In genomic region chr7:88276914-88277765, GRCm38 (mm10) we compare ENCODE assay signal across 8 mouse cellular contexts. TPM values are rescaled to one million over a fixed set of nuclear protein-coding genes. Genes with fewer than 3 reads are reported as not detected.
A peak's percentile ranks its signal among the peaks of the same experiment; 100 is the strongest.
DNase-seq lines count a peak whose midpoint lies in the region; ATAC-seq and TF ChIP-seq lines count a peak whose summit lies in the region.

No protein-coding gene starts in this region.

- 32% methylated on average over 7 of the region's 7 CpGs for WGBS in forebrain, embryonic 15.5 days
- WGBS in intestine, postnatal 0 days, result 34% methylated on average over 7 of the region's 7 CpGs
- 27% methylated on average over 7 of the region's 7 CpGs for WGBS in midbrain, embryonic 11.5 days
- 4% methylated on average over 7 of the region's 7 CpGs for WGBS in thymus, adult 2 months

- peak overlapping the region; percentile 47 for H3K4me3 ChIP-seq in forebrain, embryonic 15.5 days
- H3K4me3 ChIP-seq in intestine, postnatal 0 days (ENCODE audit: low read depth, low read length), result peak overlapping the region; percentile 57
- H3K4me3 ChIP-seq in midbrain, embryonic 11.5 days (ENCODE audit: low read depth, low read length), result peak overlapping the region; percentile 40
- 0 out of 2 replicates have a peak overlapping the region, but pooled peaks have one; percentile 74 for H3K4me3 ChIP-seq in thymus, adult 2 months (ENCODE audit: control insufficient read depth, insufficient read depth, low read length)

- peaks cover 8% of the 10 kb centered on the region for H3K4me1 ChIP-seq in forebrain, embryonic 15.5 days
- peaks cover 5% of the 10 kb centered on the region for H3K4me1 ChIP-seq in intestine, postnatal 0 days (replicated peaks; ENCODE audit: control insufficient read depth, insufficient read depth, low read length)
- H3K4me1 ChIP-seq in midbrain, embryonic 11.5 days (ENCODE audit: control insufficient read depth, insufficient read depth, low read length), result peaks cover 10% of the 10 kb centered on the region; the same call in 1 of the 2 replicates
- peaks cover 3% of the 10 kb centered on the region for H3K4me1 ChIP-seq in thymus, adult 2 months (replicated peaks; ENCODE audit: control insufficient read depth, insufficient read depth, low read length)

- no peak for TF ChIP-seq POLR2A in thymus, adult 2 months (IDR thresholded peaks at IDR 0.05; ENCODE audit: control insufficient read depth, extremely low read depth, insufficient read depth, low read length, poor library complexity)

- DNase-seq in spleen, adult 12 weeks (ENCODE audit: low spot score), result peak; percentile 12
- DNase-seq in spleen, postnatal 14 days (ENCODE audit: low spot score in 2 of 2), result no peak
- peak; percentile 88 for DNase-seq in midbrain, embryonic 11.5 days (ENCODE audit: low spot score, missing footprints)
- peak; percentile 25 for DNase-seq in thymus, adult 2 months
- DNase-seq in cerebellum, adult 11-12 months, result no peak
- no peak for DNase-seq in adrenal gland, postnatal 36 days

- ATAC-seq in forebrain, embryonic 15.5 days (replicated peaks), result no peak
- ATAC-seq in intestine, postnatal 0 days, result no peak
- no peak for ATAC-seq in midbrain, embryonic 11.5 days (ENCODE audit: low FRiP score)

- no peak overlapping the region for H3K27ac ChIP-seq in forebrain, embryonic 15.5 days (replicated peaks)
- peak overlapping the region; percentile 60; the same call in 1 of the 2 replicates for H3K27ac ChIP-seq in intestine, postnatal 0 days (ENCODE audit: low read depth, low read length)
- H3K27ac ChIP-seq in midbrain, embryonic 11.5 days (ENCODE audit: low read depth, low read length), result no peak overlapping the region
- peak overlapping the region; percentile 62 for H3K27ac ChIP-seq in thymus, adult 2 months (ENCODE audit: control insufficient read depth, insufficient read depth, low read length)

- no peaks in the 10 kb centered on the region for H3K36me3 ChIP-seq in forebrain, embryonic 15.5 days
- no peaks in the 10 kb centered on the region for H3K36me3 ChIP-seq in intestine, postnatal 0 days (ENCODE audit: control insufficient read depth, insufficient read depth)
- no peaks in the 10 kb centered on the region for H3K36me3 ChIP-seq in midbrain, embryonic 11.5 days (ENCODE audit: control insufficient read depth, insufficient read depth, low read length)
- peaks cover 4% of the 10 kb centered on the region; the same call in 1 of the 2 replicates for H3K36me3 ChIP-seq in thymus, adult 2 months (ENCODE audit: control insufficient read depth, insufficient read depth, low read length)

- no peak overlapping the region for H3K9ac ChIP-seq in forebrain, embryonic 15.5 days (replicated peaks)
- no peak overlapping the region for H3K9ac ChIP-seq in intestine, postnatal 0 days (ENCODE audit: low read depth, low read length)
- peak overlapping the region; percentile 57 for H3K9ac ChIP-seq in midbrain, embryonic 11.5 days (ENCODE audit: low read length)

- TF ChIP-seq CTCF in intestine, postnatal 0 days (IDR thresholded peaks at IDR 0.05; ENCODE audit: low read depth), result no peak
- no peak for TF ChIP-seq CTCF in thymus, adult 2 months (IDR thresholded peaks at IDR 0.05; ENCODE audit: borderline replicate concordance, control insufficient read depth, extremely low read depth, insufficient read depth, low read length, poor library complexity)

- H3K4me2 ChIP-seq in forebrain, embryonic 15.5 days (replicated peaks), result peak overlapping the region; percentile 89
- H3K4me2 ChIP-seq in intestine, postnatal 0 days (replicated peaks; ENCODE audit: low read depth), result peak overlapping the region; percentile 84
- peak overlapping the region; percentile 88 for H3K4me2 ChIP-seq in midbrain, embryonic 11.5 days

- no peaks in the 10 kb centered on the region for H3K27me3 ChIP-seq in forebrain, embryonic 15.5 days
- no peaks in the 10 kb centered on the region for H3K27me3 ChIP-seq in intestine, postnatal 0 days (replicated peaks; ENCODE audit: control insufficient read depth, insufficient read depth, low read length)
- H3K27me3 ChIP-seq in midbrain, embryonic 11.5 days (ENCODE audit: control insufficient read depth, insufficient read depth, low read length), result no peaks in the 10 kb centered on the region
- no peaks in the 10 kb centered on the region for H3K27me3 ChIP-seq in thymus, adult 2 months (ENCODE audit: control insufficient read depth, insufficient read depth, low read length)

- H3K9me3 ChIP-seq in forebrain, embryonic 15.5 days, result no peaks in the 10 kb centered on the region
- no peaks in the 10 kb centered on the region for H3K9me3 ChIP-seq in intestine, postnatal 0 days (ENCODE audit: control insufficient read depth)
- H3K9me3 ChIP-seq in midbrain, embryonic 11.5 days (ENCODE audit: control insufficient read depth, low read length), result no peaks in the 10 kb centered on the region

RNA-seq across cellular contexts. Expression of gene Ctsc, which starts 0.7 kb away (rescaled TPM):
- polyA plus RNA-seq in forebrain, embryonic 15.5 days (2015; fragmentation: Nextera tagmentation; extraction: Ambion mirVana), result 10.7 and 11.6 TPM in 2 replicates
- 48.9 and 49.3 TPM in 2 replicates for polyA plus RNA-seq in intestine, postnatal 0 days (2015; fragmentation: Nextera tagmentation; extraction: Ambion mirVana)
- polyA plus RNA-seq in midbrain, embryonic 11.5 days (2014; fragmentation: Nextera tagmentation; extraction: Ambion mirVana), result 20.0 and 22.8 TPM in 2 replicates
- 72.6 and 80.4 TPM in 2 replicates for polyA plus RNA-seq in thymus, adult 2 months (2012; rRNA removed)
- 10 to 100 TPM; 18.2 to 32.3 TPM for total RNA-seq in adrenal gland, postnatal 36 days (2021)

Comparison
In these comparisons a context has a peak if more than half of its experiments do, and no peak if none do; other contexts are left out.
1. DNase-seq: peak in spleen, adult 12 weeks (single experiment), midbrain, embryonic 11.5 days (single experiment) and thymus, adult 2 months (single experiment); none in spleen, postnatal 14 days (0 of 2), cerebellum, adult 11-12 months (single experiment) and adrenal gland, postnatal 36 days (0 of 2).
2. H3K27ac ChIP-seq: peak in intestine, postnatal 0 days (single experiment) and thymus, adult 2 months (single experiment); none in forebrain, embryonic 15.5 days (single experiment) and midbrain, embryonic 11.5 days (single experiment).
3. Peak in every context shown above with its lines, with median percentiles within 50 percentile points of each other: H3K4me2 ChIP-seq and H3K4me3 ChIP-seq.